Mouse (Mus musculus) E14TG2a.4 (cell line): ENCODE data around the gene Irgm2.

Source experiments
- CTCF ChIP-seq: conservative IDR thresholded peaks from 2 replicates; pipeline ENCODE4 v1.5.1; 2014; ENCODE audit warnings: low read length
- NANOG ChIP-seq: IDR thresholded peaks from 2 replicates; pipeline ENCODE4 v1.6.1; 2014; ENCODE audit warnings: borderline replicate concordance, low read length, mixed read lengths

GRCm38 (mm10) chr11:58230396-58230910 lies 31.0 kb downstream of the Irgm2 start:
- no peak for TF ChIP-seq CTCF
- no peak for TF ChIP-seq NANOG
